Mouse (Mus musculus) spleen, adult 2 months (tissue): Measurements from ENCODE around the gene H2-Ab1. TPM values are rescaled to one million over a fixed set of nuclear protein-coding genes. Genes with fewer than 3 reads are reported as not detected.
"Not testable (repeated sequence)": the region's sequence is repeated elsewhere in the genome, so short reads cannot be mapped to it uniquely, and the experiment has no call there.

Experiments
- DNase-seq, 2 experiments: peaks; one replicate each; pipeline versions ENCODE4 v3.0.0 to v3.0.0-alpha.2; 2012 to 2021; ENCODE audit warnings: low spot score in 2 of 2, low read depth in 1 of 2
- H3K27ac ChIP-seq: fragments of 200-500 bp; 2 replicates; pipeline ENCODE4 v1.5.1; 2012; ENCODE audit warnings: low read length, inconsistent platforms; ENCODE audit not compliant: insufficient read depth
- H3K27me3 ChIP-seq: fragments of 200-500 bp; 2 replicates; pipeline ENCODE4 v1.6.1; 2012; ENCODE audit warnings: mild to moderate bottlenecking, moderate library complexity, low read length, inconsistent platforms; ENCODE audit not compliant: control insufficient read depth, insufficient read depth
- H3K36me3 ChIP-seq: fragments of 200-500 bp; 2 replicates; pipeline ENCODE4 v1.6.1; 2012; ENCODE audit warnings: mild to moderate bottlenecking, low read length, inconsistent platforms; ENCODE audit not compliant: control insufficient read depth, insufficient read depth
- H3K4me1 ChIP-seq: fragments of 200-500 bp; 2 replicates; pipeline ENCODE4 v1.6.1; 2011; ENCODE audit warnings: inconsistent platforms; ENCODE audit not compliant: control insufficient read depth, insufficient read depth, insufficient read length
- H3K4me3 ChIP-seq: fragments of 200-500 bp; 2 replicates; pipeline ENCODE4 v1.5.1; 2011; ENCODE audit warnings: mild to moderate bottlenecking, inconsistent platforms; ENCODE audit not compliant: insufficient read depth, insufficient read length; ENCODE audit errors: extremely low read depth
- CTCF ChIP-seq: fragments of 200-500 bp; IDR thresholded peaks from 2 replicates; pipeline ENCODE4 v1.5.1; 2011; ENCODE audit warnings: mild to moderate bottlenecking, inconsistent platforms; ENCODE audit not compliant: insufficient read depth, insufficient read length, insufficient replicate concordance; ENCODE audit errors: extremely low read depth
- POLR2A ChIP-seq: fragments of 200-500 bp; IDR thresholded peaks from 2 replicates; pipeline ENCODE4 v1.6.1; 2011; ENCODE audit warnings: low read depth, low read length, inconsistent platforms
- WGBS: fragments of 180-500 bp; shearing (Covaris S2); methylation state at CpG from one replicate; pipeline ENCODE4 v1.1.7; 2018; 5-methylcytosine and 5-hydroxymethylcytosine counted together
- polyA plus RNA-seq: library from polyadenylated mRNA; depleted of rRNA; stranded (reverse); fragments of >200 nt; gene quantifications from 2 replicates; pipeline ENCODE4 v1.2.3, GENCODE M21; 2012

Gene H2-Ab1
- polyA plus RNA-seq, 1 experiment: 5,504 TPM

DNA sequence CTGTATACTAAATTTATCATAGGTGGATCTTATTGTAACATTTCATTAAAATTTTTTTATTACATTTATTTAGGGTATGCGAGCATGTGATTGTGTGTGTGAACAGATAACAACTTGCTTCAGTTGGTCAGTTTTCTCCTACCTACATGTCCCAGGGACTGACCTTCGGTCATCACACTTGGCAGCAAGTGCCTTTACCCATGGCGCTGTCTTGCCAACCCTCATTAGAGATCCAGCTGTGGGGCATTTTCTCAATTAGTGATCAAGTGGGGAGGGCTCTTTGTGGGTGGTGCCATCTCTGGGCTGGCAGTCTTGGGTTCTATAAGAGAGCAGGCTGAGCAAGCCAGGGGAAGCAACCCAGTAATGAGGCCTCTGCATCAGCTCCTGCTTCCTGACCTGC, 32.7 kb upstream of the H2-Ab1 start:
- no peaks in the 10 kb centered on the region for H3K4me1 ChIP-seq
- H3K27ac ChIP-seq: no peak overlapping the region
- TF ChIP-seq CTCF: no peak
- TF ChIP-seq POLR2A: no peak
- no peak overlapping the region for H3K4me3 ChIP-seq
- peak in 1 of 2 experiments; percentile 1 for DNase-seq
- WGBS: 98% methylated on average over 3 of the region's 3 CpGs
- H3K27me3 ChIP-seq: no peaks in the 10 kb centered on the region
- no peaks in the 10 kb centered on the region for H3K36me3 ChIP-seq

DNA sequence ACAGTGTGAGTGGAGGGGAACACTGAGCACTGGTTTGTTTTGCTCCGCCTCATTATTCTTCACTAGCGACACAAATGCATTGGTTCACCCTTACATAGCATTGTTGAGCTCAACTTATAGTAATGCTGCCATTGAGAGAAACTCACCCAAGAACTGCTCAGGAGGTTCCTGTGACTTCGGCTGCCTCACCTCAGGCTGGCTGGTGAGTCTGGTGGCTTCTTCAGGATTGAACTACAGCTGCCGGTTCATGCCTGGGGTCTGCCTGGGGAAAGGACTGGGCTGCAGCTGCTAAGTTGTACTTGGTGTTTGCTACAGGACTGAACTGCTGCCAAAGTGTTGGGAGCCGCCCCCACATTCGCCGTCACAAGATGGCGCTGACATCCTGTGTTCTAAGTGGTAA, 32.1 kb upstream of the H2-Ab1 start:
- WGBS: 96% methylated on average over 8 of the region's 8 CpGs
- H3K4me3 ChIP-seq: no peak overlapping the region
- no peak overlapping the region for H3K27ac ChIP-seq
- H3K4me1 ChIP-seq: no peaks in the 10 kb centered on the region
- TF ChIP-seq CTCF (no peak), POLR2A (no peak)
- DNase-seq: peak in 1 of 2 experiments; percentile 1
- H3K36me3 ChIP-seq: no peaks in the 10 kb centered on the region
- no peaks in the 10 kb centered on the region for H3K27me3 ChIP-seq

DNA sequence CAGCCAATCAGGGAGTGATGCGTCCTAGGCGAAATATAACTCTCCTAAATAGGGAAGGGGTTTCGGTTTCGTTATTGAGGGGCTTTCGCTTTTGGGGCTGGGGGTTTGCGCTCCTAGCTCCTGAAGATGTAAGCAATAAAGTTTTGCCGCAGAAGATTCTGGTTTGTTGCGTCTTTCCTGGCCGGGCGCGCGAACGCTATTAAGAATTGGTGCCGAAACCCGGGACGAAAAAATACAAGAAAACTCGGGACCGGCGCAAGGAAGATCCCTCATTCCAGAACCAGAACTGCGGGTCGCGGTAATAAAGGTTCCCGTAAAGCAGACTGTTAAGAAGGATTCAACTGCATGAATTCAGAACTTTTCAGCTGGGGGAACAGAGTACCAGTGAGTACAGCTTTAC, 31.6 kb upstream of the H2-Ab1 start:
- WGBS: 97% methylated on average over 17 of the region's 23 CpGs
- H3K27ac ChIP-seq, H3K36me3 ChIP-seq, H3K4me3 ChIP-seq, H3K4me1 ChIP-seq, H3K27me3 ChIP-seq: not testable (repeated sequence)
- peak in 1 of 2 experiments; percentile 19 for DNase-seq

DNA sequence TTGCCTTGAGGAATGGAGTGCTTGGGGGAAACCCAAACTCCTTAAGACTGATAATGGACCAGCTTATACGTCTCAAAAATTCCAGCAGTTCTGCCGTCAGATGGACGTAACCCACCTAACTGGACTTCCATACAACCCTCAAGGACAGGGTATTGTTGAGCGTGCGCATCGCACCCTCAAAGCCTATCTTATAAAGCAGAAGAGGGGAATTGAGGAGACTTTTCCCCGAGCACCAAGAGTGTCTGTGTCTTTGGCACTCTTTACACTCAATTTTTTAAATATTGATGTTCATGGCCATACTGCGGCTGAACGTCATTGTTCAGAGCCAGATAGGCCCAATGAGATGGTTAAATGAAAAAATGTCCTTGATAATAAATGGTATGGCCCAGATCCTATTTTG, 26.5 kb upstream of the H2-Ab1 start:
- not testable (repeated sequence) for H3K4me1 ChIP-seq, H3K27ac ChIP-seq, H3K4me3 ChIP-seq, H3K36me3 ChIP-seq, H3K27me3 ChIP-seq
- 94% methylated on average over 9 of the region's 9 CpGs for WGBS
- peak in 1 of 2 experiments; percentile 2 for DNase-seq

DNA sequence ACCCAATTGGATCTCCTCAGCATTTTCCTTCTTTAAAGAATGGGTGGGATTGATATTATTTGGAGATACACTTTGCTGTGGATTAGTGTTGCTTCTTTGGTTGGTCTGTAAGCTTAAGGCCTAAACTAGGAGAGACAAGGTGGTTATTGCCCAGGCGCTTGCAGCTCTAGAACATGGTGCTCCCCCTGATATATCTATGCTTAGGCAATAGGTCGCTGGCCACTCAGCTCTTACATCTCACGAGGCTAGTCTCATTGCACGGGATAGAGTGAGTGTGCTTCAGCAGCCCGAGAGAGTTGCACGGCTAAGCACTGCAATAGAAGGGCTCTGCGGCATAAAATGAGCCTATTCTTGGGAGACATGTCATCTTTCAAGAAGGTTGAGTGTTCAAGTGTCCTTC, 25.5 kb upstream of the H2-Ab1 start:
- not testable (repeated sequence) for H3K27me3 ChIP-seq, H3K36me3 ChIP-seq, H3K4me1 ChIP-seq, H3K4me3 ChIP-seq, H3K27ac ChIP-seq
- DNase-seq: peak in 1 of 2 experiments; percentile 0
- WGBS: 91% methylated on average over 7 of the region's 7 CpGs

DNA sequence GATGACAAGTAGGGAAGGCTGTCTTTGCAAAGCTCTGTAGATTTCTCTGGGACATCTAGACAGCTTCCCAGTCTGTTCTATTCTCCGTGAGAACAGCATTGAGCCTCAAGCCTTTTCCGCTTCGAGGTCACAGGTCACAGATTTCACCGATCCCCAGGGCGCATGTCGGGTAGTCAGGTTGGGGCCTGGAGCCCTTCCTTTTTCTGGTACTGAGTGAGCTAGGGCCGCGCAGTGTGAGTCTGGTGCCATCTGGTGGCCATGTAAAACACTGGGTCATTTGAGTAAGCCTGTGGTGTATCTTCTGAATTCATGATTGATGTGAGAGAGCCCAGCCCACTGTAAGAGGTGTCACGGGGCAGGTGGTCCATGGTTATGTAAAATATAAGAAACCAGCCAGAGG, 22.6 kb upstream of the H2-Ab1 start:
- Histone ChIP-seq H3K4me1 (peaks cover 2% of the 10 kb centered on the region; the same call in 1 of the 2 replicates), H3K27me3 (no peaks in the 10 kb centered on the region), H3K36me3 (no peaks in the 10 kb centered on the region), H3K4me3 (no peak overlapping the region), H3K27ac (peak overlapping the region; percentile 27; the same call in 1 of the 2 replicates)
- peak; percentile 89; the same call in 1 of the 2 replicates for TF ChIP-seq CTCF
- no peak for TF ChIP-seq POLR2A
- peak; percentile 90 for DNase-seq
- WGBS: under 1% methylated on average over 9 of the region's 9 CpGs

DNA sequence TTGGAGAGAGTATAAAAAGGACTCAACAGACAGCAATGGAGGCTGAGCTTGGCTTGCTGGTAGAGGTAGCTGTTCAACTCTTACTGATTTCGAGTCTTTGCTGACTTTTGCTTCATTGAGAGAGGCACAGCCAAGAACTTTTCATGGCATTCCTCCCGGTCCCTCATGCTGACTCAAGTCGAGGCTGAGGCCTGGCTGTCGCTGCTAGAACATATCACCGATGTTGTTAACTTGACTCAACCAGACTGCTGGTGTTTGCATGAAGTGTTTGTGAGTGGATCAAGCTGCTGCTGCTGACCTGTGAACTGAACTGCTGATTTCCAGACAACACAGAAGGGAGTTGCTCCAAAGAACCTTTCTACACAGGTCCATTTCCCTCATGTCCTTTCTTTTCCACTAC, 20.8 kb upstream of the H2-Ab1 start:
- no peak for TF ChIP-seq CTCF
- no peak for TF ChIP-seq POLR2A
- H3K4me3 ChIP-seq: no peak overlapping the region
- peaks cover 5% of the 10 kb centered on the region; the same call in 1 of the 2 replicates for H3K36me3 ChIP-seq
- H3K4me1 ChIP-seq: peaks cover 4% of the 10 kb centered on the region; the same call in 1 of the 2 replicates
- H3K27ac ChIP-seq: no peak overlapping the region
- DNase-seq: no peak
- WGBS: 91% methylated on average over 5 of the region's 5 CpGs
- no peaks in the 10 kb centered on the region for H3K27me3 ChIP-seq

DNA sequence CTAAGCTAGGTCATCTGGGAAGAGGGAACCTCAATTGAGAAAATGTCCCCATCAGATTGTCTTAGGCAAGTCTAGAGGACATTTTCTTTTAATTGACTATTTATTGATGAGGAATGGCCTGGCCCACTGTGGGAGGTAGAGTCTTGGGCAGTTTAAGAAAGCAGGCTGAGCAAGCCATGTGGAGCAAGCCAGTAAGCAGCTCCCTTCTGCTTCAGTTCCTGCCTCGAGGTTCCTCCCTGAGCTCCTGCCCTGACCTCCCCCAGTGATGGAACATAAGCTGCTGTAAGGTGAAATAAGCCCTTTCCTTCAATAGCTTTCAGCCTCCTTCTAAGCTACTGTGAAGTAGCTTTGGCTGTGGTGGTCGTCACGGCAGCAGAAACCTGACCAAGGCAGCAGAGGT, 19.7 kb upstream of the H2-Ab1 start:
- TF ChIP-seq CTCF (no peak), POLR2A (no peak)
- H3K4me1 ChIP-seq: peaks cover 4% of the 10 kb centered on the region; the same call in 1 of the 2 replicates
- peak overlapping the region; percentile 60 for H3K27ac ChIP-seq
- H3K4me3 ChIP-seq: no peak overlapping the region
- WGBS: 68% methylated on average over 3 of the region's 3 CpGs
- H3K36me3 ChIP-seq: peaks cover 14% of the 10 kb centered on the region
- DNase-seq: no peak
- H3K27me3 ChIP-seq: no peaks in the 10 kb centered on the region
